Mouse (Mus musculus): ENCODE measurements at regions not wholly inside any gene's neighbourhood (a gene's known extent, or its start where the extent isn't known, plus 50 kb on each side); places are given as distances from the start of the nearest gene placed in this dataset.

DNA sequence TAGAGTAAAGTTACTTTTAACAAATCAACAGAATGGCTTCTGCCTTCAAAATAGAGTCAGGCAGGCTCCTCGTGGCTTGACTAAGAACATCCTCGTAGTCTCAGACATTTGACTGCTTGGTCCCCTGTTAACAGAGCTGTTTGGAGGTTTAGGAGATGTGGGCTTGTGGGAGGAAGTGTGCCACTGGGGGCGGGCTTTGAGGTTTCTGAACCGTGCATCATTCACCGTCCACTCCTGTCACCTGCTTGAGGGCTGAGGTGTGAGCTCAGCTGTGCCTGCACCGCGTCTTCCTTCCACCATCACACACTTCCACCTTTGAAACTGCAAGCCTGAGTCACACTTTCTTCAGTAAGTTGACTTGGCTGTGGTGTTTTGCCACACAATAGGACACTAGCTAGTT, 52.6 kb upstream of the 1700021F07Rik start:
- no peak for TF ChIP-seq CTCF (IDR thresholded peaks at IDR 0.05)
- TF ChIP-seq EP300 (IDR thresholded peaks at IDR 0.05), result no peak

Data from lung, postnatal 0 days (tissue).